Mouse (Mus musculus) bone marrow macrophage, adult 2 months (primary cell): ENCODE results near the gene Thnsl1.

Source experiments
- CTCF ChIP-seq: IDR thresholded peaks from 2 replicates; pipeline ENCODE4 v1.5.1; 2012; ENCODE audit warnings: low read depth, mild to moderate bottlenecking, low read length, moderate library complexity
- POLR2A ChIP-seq: IDR thresholded peaks from 2 replicates; pipeline ENCODE4 v1.6.1; 2012; ENCODE audit warnings: mild to moderate bottlenecking, low read depth, low read length, borderline replicate concordance

GRCm38 (mm10) chr2:21205831-21206159 lies 271 bp downstream of the Thnsl1 start:
- no peak for TF ChIP-seq CTCF
- TF ChIP-seq POLR2A: no peak
